Mouse (Mus musculus): Measurements from ENCODE around the gene Cpm.

- TF ChIP-seq CTCF (IDR thresholded peaks at IDR 0.05; ENCODE audit: low read depth, low read length) = no peak
- TF ChIP-seq EP300 (IDR thresholded peaks at IDR 0.05; ENCODE audit: insufficient read depth, low read depth, low read length) = no peak
- TF ChIP-seq POLR2A (IDR thresholded peaks at IDR 0.05; ENCODE audit: insufficient read depth, low read length) = no peak
Observed at GRCm38 (mm10) chr10:117587335-117587734, 42.0 kb upstream of the Cpm start.

All from ES-Bruce4 (cell line).